Mouse (Mus musculus): ENCODE data around the gene Fut2. TPM values are rescaled to one million over a fixed set of nuclear protein-coding genes. Genes with fewer than 3 reads are reported as not detected.

Gene Fut2
- polyA plus RNA-seq, 1 experiment, result not detected

GRCm38 (mm10) chr7:45625481-45625880, 40.7 kb downstream of the Fut2 start:
- Histone ChIP-seq H3K27ac (ENCODE audit: insufficient read depth, low read depth, low read length) (no peak overlapping the region), H3K4me3 (ENCODE audit: insufficient read depth, low read depth, low read length) (no peak overlapping the region), H3K4me1 (ENCODE audit: control insufficient read depth, insufficient read depth, low read length) (peaks cover 10% of the 10 kb centered on the region)
- TF ChIP-seq CTCF (IDR thresholded peaks at IDR 0.05; ENCODE audit: insufficient read depth, low read depth, low read length) (no peak), POLR2A (IDR thresholded peaks at IDR 0.05; ENCODE audit: insufficient read depth, low read depth, low read length) (no peak)
- WGBS, result 92% methylated on average over 8 of the region's 8 CpGs

GRCm38 (mm10) chr7:45624718-45625117, 41.5 kb downstream of the Fut2 start:
- TF ChIP-seq CTCF (IDR thresholded peaks at IDR 0.05; ENCODE audit: insufficient read depth, low read depth, low read length) (no peak), POLR2A (IDR thresholded peaks at IDR 0.05; ENCODE audit: insufficient read depth, low read depth, low read length) (no peak)
- 86% methylated on average over 3 of the region's 3 CpGs for WGBS
- Histone ChIP-seq H3K4me3 (ENCODE audit: insufficient read depth, low read depth, low read length) (no peak overlapping the region), H3K27ac (ENCODE audit: insufficient read depth, low read depth, low read length) (no peak overlapping the region), H3K4me1 (ENCODE audit: control insufficient read depth, insufficient read depth, low read length) (peaks cover 10% of the 10 kb centered on the region)

GRCm38 (mm10) chr7:45623507-45623906, 42.7 kb downstream of the Fut2 start:
- TF ChIP-seq POLR2A (IDR thresholded peaks at IDR 0.05; ENCODE audit: insufficient read depth, low read depth, low read length) (no peak), CTCF (IDR thresholded peaks at IDR 0.05; ENCODE audit: insufficient read depth, low read depth, low read length) (no peak)
- no peak overlapping the region for H3K27ac ChIP-seq (ENCODE audit: insufficient read depth, low read depth, low read length)
- WGBS, result 94% methylated on average over 11 of the region's 11 CpGs
- no peak overlapping the region for H3K4me3 ChIP-seq (ENCODE audit: insufficient read depth, low read depth, low read length)
- peaks cover 5% of the 10 kb centered on the region for H3K4me1 ChIP-seq (ENCODE audit: control insufficient read depth, insufficient read depth, low read length)

GRCm38 (mm10) chr7:45621443-45621842, 44.8 kb downstream of the Fut2 start, which contains the start of gene Izumo1:
Gene Izumo1, plus strand, starts transcription at chr7:45621811.
- H3K27ac ChIP-seq (ENCODE audit: insufficient read depth, low read depth, low read length), result no peak within 1 kb of the TSS
- H3K4me3 ChIP-seq (ENCODE audit: insufficient read depth, low read depth, low read length), result no peak within 1 kb of the TSS
- peaks cover 7% of the 10 kb centered on the region for H3K4me1 ChIP-seq (ENCODE audit: control insufficient read depth, insufficient read depth, low read length)
- 38% methylated on average over 9 of the region's 9 CpGs for WGBS
- no peak for TF ChIP-seq POLR2A (IDR thresholded peaks at IDR 0.05; ENCODE audit: insufficient read depth, low read depth, low read length)
- no peak for TF ChIP-seq CTCF (IDR thresholded peaks at IDR 0.05; ENCODE audit: insufficient read depth, low read depth, low read length)

- WGBS, result 92% methylated on average over 5 of the region's 5 CpGs
- no peak overlapping the region for H3K27ac ChIP-seq (ENCODE audit: insufficient read depth, low read depth, low read length)
- H3K4me1 ChIP-seq (ENCODE audit: control insufficient read depth, insufficient read depth, low read length), result peaks cover 7% of the 10 kb centered on the region
- no peak overlapping the region for H3K4me3 ChIP-seq (ENCODE audit: insufficient read depth, low read depth, low read length)
- no peak for TF ChIP-seq POLR2A (IDR thresholded peaks at IDR 0.05; ENCODE audit: insufficient read depth, low read depth, low read length)
- no peak for TF ChIP-seq CTCF (IDR thresholded peaks at IDR 0.05; ENCODE audit: insufficient read depth, low read depth, low read length)
Observed at GRCm38 (mm10) chr7:45619592-45619991, 46.6 kb downstream of the Fut2 start.

GRCm38 (mm10) chr7:45618316-45618715, 47.9 kb downstream of the Fut2 start:
- 87% methylated on average over 5 of the region's 5 CpGs for WGBS
- Histone ChIP-seq H3K27ac (ENCODE audit: insufficient read depth, low read depth, low read length) (no peak overlapping the region), H3K4me1 (ENCODE audit: control insufficient read depth, insufficient read depth, low read length) (peaks cover 7% of the 10 kb centered on the region), H3K4me3 (ENCODE audit: insufficient read depth, low read depth, low read length) (no peak overlapping the region)
- TF ChIP-seq POLR2A (IDR thresholded peaks at IDR 0.05; ENCODE audit: insufficient read depth, low read depth, low read length) (no peak), CTCF (IDR thresholded peaks at IDR 0.05; ENCODE audit: insufficient read depth, low read depth, low read length) (no peak)

- no peak for TF ChIP-seq CTCF (IDR thresholded peaks at IDR 0.05; ENCODE audit: insufficient read depth, low read depth, low read length)
- TF ChIP-seq POLR2A (IDR thresholded peaks at IDR 0.05; ENCODE audit: insufficient read depth, low read depth, low read length), result no peak
- 11% methylated on average over 31 of the region's 31 CpGs for WGBS
- H3K4me1 ChIP-seq (ENCODE audit: control insufficient read depth, insufficient read depth, low read length), result peaks cover 7% of the 10 kb centered on the region
- no peak within 1 kb of the TSS for H3K4me3 ChIP-seq (ENCODE audit: insufficient read depth, low read depth, low read length)
- no peak within 1 kb of the TSS for H3K27ac ChIP-seq (ENCODE audit: insufficient read depth, low read depth, low read length)
Observed at GRCm38 (mm10) chr7:45617042-45617695, 49.0 kb downstream of the Fut2 start, which contains the start of gene Fut1. Gene Fut1, plus strand, starts transcription at chr7:45617289.

GRCm38 (mm10) chr7:45616277-45616676, 49.9 kb downstream of the Fut2 start:
- TF ChIP-seq CTCF (IDR thresholded peaks at IDR 0.05; ENCODE audit: insufficient read depth, low read depth, low read length) (no peak), POLR2A (IDR thresholded peaks at IDR 0.05; ENCODE audit: insufficient read depth, low read depth, low read length) (no peak)
- H3K4me3 ChIP-seq (ENCODE audit: insufficient read depth, low read depth, low read length), result no peak overlapping the region
- H3K4me1 ChIP-seq (ENCODE audit: control insufficient read depth, insufficient read depth, low read length), result peaks cover 7% of the 10 kb centered on the region
- WGBS, result 48% methylated on average over 6 of the region's 6 CpGs
- no peak overlapping the region for H3K27ac ChIP-seq (ENCODE audit: insufficient read depth, low read depth, low read length)

- H3K27ac ChIP-seq (ENCODE audit: insufficient read depth, low read depth, low read length), result no peak overlapping the region
- WGBS, result 91% methylated on average over 1 of the region's 1 CpGs
- H3K4me3 ChIP-seq (ENCODE audit: insufficient read depth, low read depth, low read length), result no peak overlapping the region
- no peaks in the 10 kb centered on the region for H3K4me1 ChIP-seq (ENCODE audit: control insufficient read depth, insufficient read depth, low read length)
- TF ChIP-seq CTCF (IDR thresholded peaks at IDR 0.05; ENCODE audit: insufficient read depth, low read depth, low read length), result no peak
- TF ChIP-seq POLR2A (IDR thresholded peaks at IDR 0.05; ENCODE audit: insufficient read depth, low read depth, low read length), result no peak
Observed at GRCm38 (mm10) chr7:45609511-45609910, 56.7 kb downstream of the Fut2 start.

All from olfactory bulb, adult 2 months (tissue).